Mouse (Mus musculus) lung, adult 2 months (tissue): ENCODE data around the gene Sp3.

Experiments used
- CTCF ChIP-seq: fragments of 200-500 bp; IDR thresholded peaks from 2 replicates; pipeline ENCODE4 v1.5.1; 2011; ENCODE audit warnings: mild to moderate bottlenecking, low read length, control low read depth; ENCODE audit not compliant: insufficient read depth
- POLR2A ChIP-seq: fragments of 200-500 bp; IDR thresholded peaks from 2 replicates; pipeline ENCODE4 v1.6.1; 2011; ENCODE audit warnings: low read depth, mild to moderate bottlenecking, control low read depth, low read length, borderline replicate concordance; ENCODE audit errors: extremely low read depth

- TF ChIP-seq POLR2A (no peak), CTCF (no peak)
Measured at GRCm38 (mm10) chr2:72983211-72983610, 3.0 kb upstream of the Sp3 start.
